Mouse (Mus musculus): ENCODE measurements around the gene Cep170b. TPM values are rescaled to one million over a fixed set of nuclear protein-coding genes. Genes with fewer than 3 reads are reported as not detected.

Cep170b gene
- polyA plus RNA-seq, 1 experiment from 2014 or later = 4.3 TPM

- Histone ChIP-seq H3K4me1 (ENCODE audit: control insufficient read depth, insufficient read depth, low read length) (peaks cover 5% of the 10 kb centered on the region), H3K27ac (ENCODE audit: low read length) (no peak overlapping the region), H3K4me3 (ENCODE audit: low read length) (peak overlapping the region; percentile 22), H3K9ac (ENCODE audit: low read length) (peak overlapping the region; percentile 59), H3K9me3 (replicated peaks; ENCODE audit: control insufficient read depth, low read length) (no peaks in the 10 kb centered on the region), H3K36me3 (ENCODE audit: control insufficient read depth, insufficient read depth) (no peaks in the 10 kb centered on the region), H3K27me3 (ENCODE audit: control insufficient read depth, insufficient read depth, low read length) (peaks cover 28% of the 10 kb centered on the region), H3K4me2 (ENCODE audit: low read depth, low read length) (peak overlapping the region; percentile 51)
- 8% methylated on average over 15 of the region's 15 CpGs for WGBS
- ATAC-seq (replicated peaks; ENCODE audit: extremely low read depth, insufficient read depth, low FRiP score) = no peak
Measured at GRCm38 (mm10) chr12:112700522-112700921, 19.7 kb upstream of the Cep170b start.

GRCm38 (mm10) chr12:112702374-112703320, 17.6 kb upstream of the Cep170b start:
- Histone ChIP-seq H3K9me3 (replicated peaks; ENCODE audit: control insufficient read depth, low read length) (no peaks in the 10 kb centered on the region), H3K27ac (ENCODE audit: low read length) (no peak overlapping the region), H3K36me3 (ENCODE audit: control insufficient read depth, insufficient read depth) (no peaks in the 10 kb centered on the region), H3K9ac (ENCODE audit: low read length) (no peak overlapping the region), H3K27me3 (ENCODE audit: control insufficient read depth, insufficient read depth, low read length) (peaks cover 28% of the 10 kb centered on the region), H3K4me2 (ENCODE audit: low read depth, low read length) (no peak overlapping the region), H3K4me3 (ENCODE audit: low read length) (no peak overlapping the region), H3K4me1 (ENCODE audit: control insufficient read depth, insufficient read depth, low read length) (peaks cover 7% of the 10 kb centered on the region)
- no peak for ATAC-seq (replicated peaks; ENCODE audit: extremely low read depth, insufficient read depth, low FRiP score)
- 39% methylated on average over 6 of the region's 6 CpGs for WGBS

- Histone ChIP-seq H3K4me1 (ENCODE audit: control insufficient read depth, insufficient read depth, low read length) (peaks cover 4% of the 10 kb centered on the region; the same call in 1 of the 2 replicates), H3K27ac (ENCODE audit: low read length) (no peak overlapping the region), H3K9me3 (replicated peaks; ENCODE audit: control insufficient read depth, low read length) (no peaks in the 10 kb centered on the region; the same call in 1 of the 2 replicates), H3K27me3 (ENCODE audit: control insufficient read depth, insufficient read depth, low read length) (peaks cover 14% of the 10 kb centered on the region), H3K4me3 (ENCODE audit: low read length) (peak overlapping the region; percentile 32), H3K9ac (ENCODE audit: low read length) (peak overlapping the region; percentile 30; the same call in 1 of the 2 replicates), H3K4me2 (ENCODE audit: low read depth, low read length) (peak overlapping the region; percentile 60), H3K36me3 (ENCODE audit: control insufficient read depth, insufficient read depth) (no peaks in the 10 kb centered on the region)
- 9% methylated on average over 32 of the region's 32 CpGs for WGBS
- ATAC-seq (replicated peaks; ENCODE audit: extremely low read depth, insufficient read depth, low FRiP score) = peak; percentile 79
Measured at GRCm38 (mm10) chr12:112706704-112707572, 13.3 kb upstream of the Cep170b start.

- 15% methylated on average over 8 of the region's 8 CpGs for WGBS
- Histone ChIP-seq H3K36me3 (ENCODE audit: control insufficient read depth, insufficient read depth) (no peaks in the 10 kb centered on the region), H3K4me2 (ENCODE audit: low read depth, low read length) (no peak overlapping the region), H3K27ac (ENCODE audit: low read length) (no peak overlapping the region), H3K9ac (ENCODE audit: low read length) (no peak overlapping the region), H3K4me3 (ENCODE audit: low read length) (no peak overlapping the region), H3K4me1 (ENCODE audit: control insufficient read depth, insufficient read depth, low read length) (peaks cover 4% of the 10 kb centered on the region; the same call in 1 of the 2 replicates), H3K27me3 (ENCODE audit: control insufficient read depth, insufficient read depth, low read length) (peaks cover 12% of the 10 kb centered on the region), H3K9me3 (replicated peaks; ENCODE audit: control insufficient read depth, low read length) (no peaks in the 10 kb centered on the region; the same call in 1 of the 2 replicates)
- ATAC-seq (replicated peaks; ENCODE audit: extremely low read depth, insufficient read depth, low FRiP score) = no peak
Measured at GRCm38 (mm10) chr12:112707573-112707869, 12.7 kb upstream of the Cep170b start.

GRCm38 (mm10) chr12:112713984-112714383, 6.3 kb upstream of the Cep170b start:
- Histone ChIP-seq H3K4me1 (ENCODE audit: control insufficient read depth, insufficient read depth, low read length) (peaks cover 4% of the 10 kb centered on the region; the same call in 1 of the 2 replicates), H3K27me3 (ENCODE audit: control insufficient read depth, insufficient read depth, low read length) (no peaks in the 10 kb centered on the region), H3K9ac (ENCODE audit: low read length) (no peak overlapping the region), H3K4me2 (ENCODE audit: low read depth, low read length) (no peak overlapping the region), H3K9me3 (replicated peaks; ENCODE audit: control insufficient read depth, low read length) (peaks cover 3% of the 10 kb centered on the region), H3K36me3 (ENCODE audit: control insufficient read depth, insufficient read depth) (no peaks in the 10 kb centered on the region), H3K27ac (ENCODE audit: low read length) (no peak overlapping the region), H3K4me3 (ENCODE audit: low read length) (no peak overlapping the region)
- no peak for ATAC-seq (replicated peaks; ENCODE audit: extremely low read depth, insufficient read depth, low FRiP score)
- 60% methylated on average over 3 of the region's 3 CpGs for whole genome bisulfite sequencing

- Histone ChIP-seq H3K27me3 (ENCODE audit: control insufficient read depth, insufficient read depth, low read length) (peaks cover 7% of the 10 kb centered on the region; the same call in 1 of the 2 replicates), H3K36me3 (ENCODE audit: control insufficient read depth, insufficient read depth) (no peaks in the 10 kb centered on the region), H3K27ac (ENCODE audit: low read length) (no peak overlapping the region; the same call in 1 of the 2 replicates), H3K9ac (ENCODE audit: low read length) (no peak overlapping the region), H3K4me3 (ENCODE audit: low read length) (no peak overlapping the region), H3K9me3 (replicated peaks; ENCODE audit: control insufficient read depth, low read length) (peaks cover 3% of the 10 kb centered on the region), H3K4me1 (ENCODE audit: control insufficient read depth, insufficient read depth, low read length) (peaks cover 9% of the 10 kb centered on the region; the same call in 1 of the 2 replicates), H3K4me2 (ENCODE audit: low read depth, low read length) (no peak overlapping the region)
- no peak for ATAC-seq (replicated peaks; ENCODE audit: extremely low read depth, insufficient read depth, low FRiP score)
- 36% methylated on average over 7 of the region's 7 CpGs for WGBS
Measured at GRCm38 (mm10) chr12:112717140-112717539, 3.1 kb upstream of the Cep170b start.

- Histone ChIP-seq H3K27ac (ENCODE audit: low read length) (no peak overlapping the region), H3K4me2 (ENCODE audit: low read depth, low read length) (no peak overlapping the region), H3K27me3 (ENCODE audit: control insufficient read depth, insufficient read depth, low read length) (peaks cover 9% of the 10 kb centered on the region), H3K4me1 (ENCODE audit: control insufficient read depth, insufficient read depth, low read length) (peaks cover 14% of the 10 kb centered on the region), H3K36me3 (ENCODE audit: control insufficient read depth, insufficient read depth) (no peaks in the 10 kb centered on the region), H3K9me3 (replicated peaks; ENCODE audit: control insufficient read depth, low read length) (peaks cover 3% of the 10 kb centered on the region), H3K4me3 (ENCODE audit: low read length) (no peak overlapping the region), H3K9ac (ENCODE audit: low read length) (no peak overlapping the region)
- WGBS = 55% methylated on average over 5 of the region's 5 CpGs
- ATAC-seq (replicated peaks; ENCODE audit: extremely low read depth, insufficient read depth, low FRiP score) = no peak
Measured at GRCm38 (mm10) chr12:112718995-112719394, 1.3 kb upstream of the Cep170b start.

- ATAC-seq (replicated peaks; ENCODE audit: extremely low read depth, insufficient read depth, low FRiP score) = no peak
- peak overlapping the region; percentile 71 for H3K27ac ChIP-seq (ENCODE audit: low read length)
- H3K4me3 ChIP-seq (ENCODE audit: low read length) = peak overlapping the region; percentile 82
- WGBS = 43% methylated on average over 12 of the region's 12 CpGs
- H3K9me3 ChIP-seq (replicated peaks; ENCODE audit: control insufficient read depth, low read length) = peaks cover 3% of the 10 kb centered on the region
- H3K9ac ChIP-seq (ENCODE audit: low read length) = peak overlapping the region; percentile 70
- H3K4me1 ChIP-seq (ENCODE audit: control insufficient read depth, insufficient read depth, low read length) = peaks cover 12% of the 10 kb centered on the region
- H3K36me3 ChIP-seq (ENCODE audit: control insufficient read depth, insufficient read depth) = no peaks in the 10 kb centered on the region
- H3K27me3 ChIP-seq (ENCODE audit: control insufficient read depth, insufficient read depth, low read length) = peaks cover 9% of the 10 kb centered on the region
- peak overlapping the region; percentile 99 for H3K4me2 ChIP-seq (ENCODE audit: low read depth, low read length)
Measured at GRCm38 (mm10) chr12:112720890-112721423, 702 bp downstream of the Cep170b start.

All from heart, embryonic 16.5 days (tissue).